Mouse (Mus musculus) ES-Bruce4 (cell line): ENCODE measurements around the gene Itga8. TPM values are rescaled to one million over a fixed set of nuclear protein-coding genes. Genes with fewer than 3 reads are reported as not detected.

ENCODE experiments used
- H3K27ac ChIP-seq: 2 replicates; pipeline ENCODE4 v1.5.1; 2012; ENCODE audit warnings: low read length, inconsistent platforms; ENCODE audit not compliant: insufficient read depth
- H3K27me3 ChIP-seq: 2 replicates; pipeline ENCODE4 v1.6.1; 2012; ENCODE audit warnings: mild to moderate bottlenecking, low read length, inconsistent platforms; ENCODE audit not compliant: control insufficient read depth, poor library complexity, insufficient read depth, severe bottlenecking
- H3K36me3 ChIP-seq: 2 replicates; pipeline ENCODE4 v1.6.1; 2012; ENCODE audit warnings: inconsistent platforms, mild to moderate bottlenecking, low read length, moderate library complexity; ENCODE audit not compliant: control insufficient read depth, poor library complexity, insufficient read depth, severe bottlenecking
- H3K4me1 ChIP-seq: one replicate; pipeline ENCODE4 v1.8.1; 2011; ENCODE audit warnings: low read length; ENCODE audit not compliant: control insufficient read depth, insufficient read depth
- H3K4me3 ChIP-seq: 2 replicates; pipeline ENCODE4 v1.5.1; 2011; ENCODE audit warnings: low read depth, mild to moderate bottlenecking, low read length
- H3K9ac ChIP-seq: 2 replicates; pipeline ENCODE4 v1.6.1; 2012; ENCODE audit warnings: low read depth, mild to moderate bottlenecking, inconsistent platforms; ENCODE audit not compliant: poor library complexity, severe bottlenecking
- H3K9me3 ChIP-seq: replicated peaks from 2 replicates; pipeline ENCODE4 v1.6.1; 2012; ENCODE audit warnings: mild to moderate bottlenecking, low read length, inconsistent platforms; ENCODE audit not compliant: control insufficient read depth, poor library complexity, insufficient read depth, severe bottlenecking
- CTCF ChIP-seq: IDR thresholded peaks from one replicate; pipeline ENCODE4 v1.8.1; 2011; ENCODE audit warnings: low read depth, low read length
- EP300 ChIP-seq: IDR thresholded peaks from 2 replicates; pipeline ENCODE4 v1.6.1; 2011; ENCODE audit warnings: low read depth, low read length; ENCODE audit not compliant: insufficient read depth
- POLR2A ChIP-seq: IDR thresholded peaks from one replicate; pipeline ENCODE4 v1.8.1; 2011; ENCODE audit warnings: low read length; ENCODE audit not compliant: insufficient read depth
- polyA plus RNA-seq: library from polyadenylated mRNA; stranded (reverse); fragments of >200 nt; gene quantifications from 2 replicates; pipeline ENCODE4 v1.2.4, GENCODE M21; 2011; ENCODE audit warnings: low read depth; ENCODE audit not compliant: missing spikeins, insufficient read depth, insufficient read length

The Itga8 gene
- polyA plus RNA-seq, 1 experiment, result 1.3 TPM

GRCm38 (mm10) chr2:12255901-12256300, 45.8 kb downstream of the Itga8 start:
- Histone ChIP-seq H3K9ac (no peak overlapping the region), H3K36me3 (no peaks in the 10 kb centered on the region), H3K27me3 (no peaks in the 10 kb centered on the region; the same call in 1 of the 2 replicates), H3K27ac (no peak overlapping the region), H3K9me3 (no peaks in the 10 kb centered on the region), H3K4me1 (no peaks in the 10 kb centered on the region), H3K4me3 (no peak overlapping the region)
- no peak for TF ChIP-seq CTCF
- TF ChIP-seq EP300, result no peak
- no peak for TF ChIP-seq POLR2A

DNA sequence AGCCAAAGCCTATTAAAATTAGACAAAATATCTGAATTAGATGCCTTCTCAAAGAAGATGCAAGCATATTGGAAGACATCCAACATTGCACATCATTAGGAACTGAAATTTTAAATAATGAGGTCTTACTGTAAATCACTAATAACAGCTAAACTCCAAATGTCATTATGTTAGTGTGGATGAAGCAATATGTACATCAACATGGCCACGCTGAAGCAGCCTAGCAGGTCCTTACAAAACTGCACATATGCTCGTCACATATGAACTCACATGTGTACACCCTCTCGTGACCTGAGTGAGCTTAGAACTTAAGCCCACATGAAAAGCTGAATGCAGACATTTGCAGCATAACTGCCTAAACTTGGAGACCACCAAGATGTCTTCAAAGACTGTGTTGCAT, 66.4 kb downstream of the Itga8 start:
- TF ChIP-seq CTCF (no peak), EP300 (no peak), POLR2A (no peak)
- Histone ChIP-seq H3K36me3 (no peaks in the 10 kb centered on the region), H3K27ac (no peak overlapping the region), H3K27me3 (no peaks in the 10 kb centered on the region), H3K4me1 (no peaks in the 10 kb centered on the region), H3K9ac (no peak overlapping the region), H3K4me3 (no peak overlapping the region), H3K9me3 (no peaks in the 10 kb centered on the region)

DNA sequence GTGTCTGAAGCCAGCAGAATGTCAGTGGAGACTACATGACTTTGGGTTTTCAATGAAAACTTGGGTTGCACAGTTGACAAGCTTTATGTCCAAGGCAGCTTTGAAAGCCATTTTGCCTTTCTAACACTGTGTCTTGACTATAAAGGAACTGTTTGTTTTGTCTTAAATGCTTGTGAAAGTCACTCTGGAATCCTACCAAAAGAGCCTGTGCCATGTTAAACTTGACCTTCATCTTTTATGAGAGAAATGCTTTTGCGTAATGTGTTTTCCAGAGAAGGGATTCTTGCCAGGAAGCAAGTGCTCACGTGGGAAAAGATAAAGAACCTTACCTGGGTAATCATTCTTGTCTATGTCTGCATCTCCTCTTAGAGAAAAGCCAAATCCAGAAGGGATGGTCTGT, 72.0 kb downstream of the Itga8 start:
- no peaks in the 10 kb centered on the region for H3K4me1 ChIP-seq
- no peaks in the 10 kb centered on the region for H3K9me3 ChIP-seq
- H3K4me3 ChIP-seq, result no peak overlapping the region
- no peak for TF ChIP-seq CTCF
- TF ChIP-seq EP300, result no peak
- no peak for TF ChIP-seq POLR2A
- no peaks in the 10 kb centered on the region for H3K36me3 ChIP-seq
- no peak overlapping the region for H3K9ac ChIP-seq
- H3K27ac ChIP-seq, result no peak overlapping the region
- H3K27me3 ChIP-seq, result no peaks in the 10 kb centered on the region

DNA sequence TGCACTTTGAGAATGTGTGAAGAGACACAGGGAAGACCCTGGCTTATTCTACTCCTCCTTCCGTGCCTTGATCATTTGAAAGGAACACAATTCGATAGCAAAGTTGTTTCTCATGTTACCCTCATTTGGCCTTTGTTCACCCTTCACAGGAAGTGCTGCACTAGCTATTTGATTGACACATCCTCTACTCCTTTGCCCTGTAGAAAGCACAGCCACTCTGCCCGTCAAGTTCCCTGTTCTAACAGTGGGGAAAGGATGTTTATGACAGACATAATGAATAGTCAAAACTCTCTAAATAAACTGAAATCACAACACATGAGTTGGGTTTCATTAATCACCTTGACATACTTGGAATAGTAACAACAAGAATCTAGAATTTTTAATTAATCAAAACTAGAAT, 73.4 kb downstream of the Itga8 start:
- Histone ChIP-seq H3K9ac (no peak overlapping the region), H3K36me3 (no peaks in the 10 kb centered on the region), H3K4me3 (no peak overlapping the region), H3K27me3 (no peaks in the 10 kb centered on the region), H3K9me3 (no peaks in the 10 kb centered on the region), H3K4me1 (no peaks in the 10 kb centered on the region), H3K27ac (no peak overlapping the region)
- TF ChIP-seq POLR2A (no peak), CTCF (no peak), EP300 (no peak)

DNA sequence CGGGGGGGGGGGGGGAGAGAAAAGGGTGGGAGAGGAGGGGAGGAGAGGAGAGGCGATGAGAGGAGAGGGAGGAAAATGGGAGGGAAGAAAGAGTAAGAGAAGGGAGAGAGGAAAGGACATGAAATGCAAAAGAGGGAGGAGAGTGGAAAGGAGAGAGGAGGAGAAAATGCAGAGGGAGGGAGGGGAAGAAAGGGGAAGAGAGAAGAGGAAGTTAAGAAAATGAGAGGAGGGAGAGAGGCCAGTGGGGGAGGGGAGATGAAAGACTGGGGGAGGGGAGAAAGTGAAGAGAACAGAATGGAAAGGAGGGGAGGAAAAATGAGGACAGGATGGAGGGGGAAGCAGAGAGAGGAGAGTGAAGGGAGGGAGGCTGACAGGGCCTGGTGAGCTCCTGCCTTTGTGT, 74.5 kb downstream of the Itga8 start:
- no peaks in the 10 kb centered on the region for H3K4me1 ChIP-seq
- H3K9ac ChIP-seq, result no peak overlapping the region
- H3K27ac ChIP-seq, result no peak overlapping the region
- H3K36me3 ChIP-seq, result no peaks in the 10 kb centered on the region
- no peak overlapping the region for H3K4me3 ChIP-seq
- no peak for TF ChIP-seq CTCF
- TF ChIP-seq EP300, result no peak
- TF ChIP-seq POLR2A, result no peak
- no peaks in the 10 kb centered on the region for H3K27me3 ChIP-seq
- H3K9me3 ChIP-seq, result no peaks in the 10 kb centered on the region

DNA sequence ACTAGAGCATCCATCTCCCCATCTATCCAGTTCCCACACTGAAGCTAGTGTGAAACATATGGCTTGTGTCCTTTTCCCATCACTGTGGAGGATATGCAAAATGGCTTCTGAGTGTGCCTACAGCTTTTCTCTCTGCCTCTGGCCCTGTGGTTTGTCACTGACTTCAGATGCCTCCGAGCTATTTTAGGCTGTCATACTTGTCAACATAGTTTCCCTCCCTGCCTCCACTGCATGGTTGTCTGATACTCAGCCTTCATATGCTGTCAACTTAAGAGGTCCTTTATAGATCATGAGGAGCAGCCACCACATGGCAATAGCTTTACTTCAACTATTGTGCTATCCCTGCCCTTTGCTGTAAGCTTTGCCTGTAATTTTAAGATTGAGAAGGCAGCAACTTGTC, 75.4 kb downstream of the Itga8 start:
- H3K27ac ChIP-seq, result no peak overlapping the region
- no peaks in the 10 kb centered on the region for H3K4me1 ChIP-seq
- no peak overlapping the region for H3K4me3 ChIP-seq
- no peaks in the 10 kb centered on the region for H3K36me3 ChIP-seq
- H3K27me3 ChIP-seq, result no peaks in the 10 kb centered on the region
- H3K9ac ChIP-seq, result no peak overlapping the region
- no peak for TF ChIP-seq EP300
- no peak for TF ChIP-seq CTCF
- TF ChIP-seq POLR2A, result no peak
- H3K9me3 ChIP-seq, result no peaks in the 10 kb centered on the region

DNA sequence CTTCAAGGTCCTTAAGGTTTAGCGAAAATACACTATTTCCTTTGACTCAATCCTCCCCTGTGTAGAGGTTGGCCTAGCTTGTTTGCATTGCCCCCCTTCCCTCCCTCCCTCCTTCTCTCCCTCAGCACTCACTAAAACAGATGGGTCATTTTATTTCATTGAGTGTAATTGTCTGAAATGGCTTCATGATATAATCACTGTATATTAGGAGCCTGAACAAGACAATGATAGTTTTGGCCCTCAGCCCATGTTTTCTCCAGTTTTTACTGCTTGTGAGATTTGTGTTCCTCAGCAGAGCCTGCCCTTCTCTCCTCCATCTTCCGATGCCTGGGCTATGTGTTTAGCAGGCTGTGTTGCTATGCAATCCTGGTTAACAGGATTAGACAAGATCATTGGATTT, 80.1 kb downstream of the Itga8 start:
- H3K9me3 ChIP-seq, result no peaks in the 10 kb centered on the region
- no peaks in the 10 kb centered on the region for H3K27me3 ChIP-seq
- H3K9ac ChIP-seq, result no peak overlapping the region
- H3K4me3 ChIP-seq, result no peak overlapping the region
- no peak for TF ChIP-seq POLR2A
- no peak for TF ChIP-seq CTCF
- TF ChIP-seq EP300, result no peak
- no peak overlapping the region for H3K27ac ChIP-seq
- no peaks in the 10 kb centered on the region for H3K36me3 ChIP-seq
- H3K4me1 ChIP-seq, result no peaks in the 10 kb centered on the region
